Mouse (Mus musculus) embryonic facial prominence, embryonic 12.5 days (tissue): Measurements from ENCODE around the gene Eva1a. TPM values are rescaled to one million over a fixed set of nuclear protein-coding genes. Genes with fewer than 3 reads are reported as not detected.
A peak's percentile ranks its signal among the peaks of the same experiment; 100 is the strongest.

Source experiments
- ATAC-seq: fragments of 200-750 bp; cut with Nextera tagmentation; 2 replicates; pipeline ENCODE4 v1.8.0; 2017; ENCODE audit not compliant: insufficient number of reproducible peaks, insufficient read depth, low FRiP score, low TSS enrichment
- H3K27ac ChIP-seq: fragments of 300-500 bp; sonication (generic); 2 replicates; pipeline ENCODE4 v1.5.1; 2016; ENCODE audit warnings: mild to moderate bottlenecking
- H3K27me3 ChIP-seq: fragments of 300-500 bp; sonication (generic); 2 replicates; pipeline ENCODE4 v1.6.1; 2016; ENCODE audit warnings: mild to moderate bottlenecking, moderate library complexity
- H3K36me3 ChIP-seq: fragments of 300-500 bp; sonication (generic); 2 replicates; pipeline ENCODE4 v1.6.1; 2016; ENCODE audit warnings: mild to moderate bottlenecking
- H3K4me1 ChIP-seq: fragments of 300-500 bp; sonication (generic); 2 replicates; pipeline ENCODE4 v1.6.1; 2016
- H3K4me2 ChIP-seq: fragments of 300-500 bp; sonication (generic); replicated peaks from 2 replicates; pipeline ENCODE4 v1.6.1; 2016; ENCODE audit warnings: mild to moderate bottlenecking, moderate library complexity
- H3K4me3 ChIP-seq: fragments of 300-500 bp; sonication (generic); 2 replicates; pipeline ENCODE4 v1.5.1; 2016; ENCODE audit warnings: mild to moderate bottlenecking
- H3K9ac ChIP-seq: fragments of 300-500 bp; sonication (generic); 2 replicates; pipeline ENCODE4 v1.6.1; 2016; ENCODE audit warnings: mild to moderate bottlenecking, moderate library complexity
- H3K9me3 ChIP-seq: fragments of 300-500 bp; sonication (generic); 2 replicates; pipeline ENCODE4 v1.6.1; 2016; ENCODE audit warnings: mild to moderate bottlenecking, moderate library complexity
- whole genome bisulfite sequencing: fragments of 180-500 bp; shearing (Covaris S2); methylation state at CpG from one replicate; pipeline ENCODE4 v1.1.7; 2016; 5-methylcytosine and 5-hydroxymethylcytosine counted together
- polyA plus RNA-seq: library from polyadenylated mRNA; unstranded; fragments of >200 nt; fragmentation: Nextera tagmentation; extraction: Ambion mirVana; gene quantifications from 2 replicates; pipeline ENCODE4 v1.2.1, GENCODE M21; 2016

Eva1a gene
- polyA plus RNA-seq, 1 experiment from 2014 or later: 14.5 TPM

DNA sequence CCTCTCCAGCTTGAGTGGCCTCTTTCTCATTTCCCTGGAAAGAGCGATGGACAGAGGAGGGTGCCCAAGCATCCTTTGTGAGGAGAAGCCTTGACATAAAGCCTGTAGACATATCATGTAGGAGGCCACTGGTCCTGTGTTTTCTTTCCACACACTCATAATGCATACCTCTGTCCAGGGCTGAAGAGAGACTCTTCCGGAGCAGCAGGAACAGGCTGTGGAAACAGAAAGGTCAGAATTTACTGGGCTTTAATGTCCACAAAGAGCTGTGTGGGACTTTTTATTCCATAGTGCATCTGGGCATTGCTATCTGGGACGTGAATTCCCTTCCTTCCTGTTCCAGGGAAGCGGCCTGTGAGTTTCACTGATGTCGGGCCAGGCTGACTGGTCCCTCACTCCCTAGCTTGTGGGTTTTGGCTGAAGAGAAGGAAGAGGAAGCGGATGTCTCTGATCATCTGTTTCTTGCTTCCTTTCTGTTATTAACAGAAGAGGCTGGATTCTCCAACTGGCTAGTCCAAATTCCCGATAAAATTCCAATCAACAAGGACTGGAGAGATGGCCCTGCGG lies 25.8 kb downstream of the Eva1a start:
- Histone ChIP-seq H3K36me3 (no peaks in the 10 kb centered on the region), H3K4me3 (no peak overlapping the region), H3K4me2 (no peak overlapping the region), H3K4me1 (no peaks in the 10 kb centered on the region), H3K27me3 (no peaks in the 10 kb centered on the region), H3K27ac (no peak overlapping the region), H3K9ac (no peak overlapping the region), H3K9me3 (no peaks in the 10 kb centered on the region)
- ATAC-seq: no peak
- WGBS: 93% methylated on average over 8 of the region's 8 CpGs

DNA sequence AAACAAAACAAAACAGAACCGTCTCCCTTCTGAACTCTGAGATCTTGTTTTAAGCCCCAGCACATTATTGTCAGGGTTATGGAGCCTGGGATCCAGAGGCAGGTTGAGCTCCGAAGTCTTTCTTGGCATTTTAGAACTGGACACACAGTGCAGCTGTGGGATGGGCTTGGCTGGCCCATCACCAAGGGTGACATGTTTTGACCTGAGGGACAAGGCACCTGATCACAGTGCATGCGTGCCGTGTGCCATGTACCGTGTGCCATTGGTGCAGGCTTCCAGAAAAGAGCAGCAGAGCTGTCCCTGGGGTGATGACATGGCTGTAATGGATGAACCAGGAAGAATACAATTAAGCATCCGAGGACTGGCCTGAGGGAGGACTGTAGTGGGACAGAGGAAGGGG lies 29.6 kb downstream of the Eva1a start:
- H3K9me3 ChIP-seq: no peaks in the 10 kb centered on the region
- no peak overlapping the region for H3K4me2 ChIP-seq
- no peak overlapping the region for H3K27ac ChIP-seq
- no peak overlapping the region for H3K9ac ChIP-seq
- H3K4me3 ChIP-seq: no peak overlapping the region
- H3K27me3 ChIP-seq: no peaks in the 10 kb centered on the region
- H3K36me3 ChIP-seq: peaks cover 20% of the 10 kb centered on the region
- no peak for ATAC-seq
- WGBS: 72% methylated on average over 6 of the region's 6 CpGs
- no peaks in the 10 kb centered on the region for H3K4me1 ChIP-seq

DNA sequence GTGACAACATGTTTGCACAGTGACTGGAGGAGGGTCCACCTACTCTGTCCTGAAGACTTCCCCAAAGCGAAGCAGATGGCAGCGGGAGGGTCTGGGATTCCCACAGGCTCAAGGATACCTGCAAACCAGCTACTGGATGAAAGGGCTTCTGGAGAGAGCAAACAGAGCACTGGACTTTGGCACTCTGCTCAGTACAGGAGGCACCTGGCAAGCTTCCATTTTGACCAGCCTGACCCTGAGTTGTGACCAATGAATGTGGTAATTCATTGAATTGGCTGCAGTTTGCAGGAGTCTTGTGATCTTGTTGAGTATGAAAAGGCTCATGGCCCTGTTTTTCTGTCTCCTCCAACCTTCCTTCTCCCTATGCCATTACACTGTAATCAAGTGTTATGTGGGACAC lies 32.2 kb downstream of the Eva1a start:
- Histone ChIP-seq H3K9ac (no peak overlapping the region), H3K27me3 (no peaks in the 10 kb centered on the region), H3K4me1 (no peaks in the 10 kb centered on the region), H3K4me3 (no peak overlapping the region), H3K9me3 (no peaks in the 10 kb centered on the region), H3K36me3 (peaks cover 20% of the 10 kb centered on the region), H3K4me2 (no peak overlapping the region), H3K27ac (no peak overlapping the region)
- no peak for ATAC-seq
- WGBS: 95% methylated on average over 2 of the region's 2 CpGs

DNA sequence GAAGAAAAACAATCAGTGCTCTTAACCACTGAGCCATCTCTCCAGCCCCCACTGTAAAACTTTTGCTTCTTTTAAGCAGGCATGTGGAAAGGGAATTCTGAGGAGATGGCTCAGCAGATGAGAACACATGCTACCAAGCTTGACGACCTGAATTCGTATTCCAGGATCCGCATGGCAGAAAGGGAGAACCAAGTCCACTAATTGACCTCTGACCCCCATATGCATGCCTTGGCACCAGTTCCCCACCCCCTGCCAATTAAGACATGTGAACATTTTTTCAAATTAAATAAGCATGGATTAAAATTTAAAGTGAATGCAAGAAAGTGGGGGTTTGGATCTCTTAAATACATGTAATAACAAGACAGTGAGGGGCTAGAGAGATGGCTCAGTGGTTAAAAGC lies 32.7 kb downstream of the Eva1a start:
- no peak overlapping the region for H3K9ac ChIP-seq
- H3K4me1 ChIP-seq: no peaks in the 10 kb centered on the region
- no peaks in the 10 kb centered on the region for H3K27me3 ChIP-seq
- no peak for ATAC-seq
- 87% methylated on average over 3 of the region's 3 CpGs for WGBS
- H3K4me2 ChIP-seq: no peak overlapping the region
- H3K4me3 ChIP-seq: no peak overlapping the region
- H3K27ac ChIP-seq: no peak overlapping the region
- peaks cover 20% of the 10 kb centered on the region for H3K36me3 ChIP-seq
- no peaks in the 10 kb centered on the region for H3K9me3 ChIP-seq

DNA sequence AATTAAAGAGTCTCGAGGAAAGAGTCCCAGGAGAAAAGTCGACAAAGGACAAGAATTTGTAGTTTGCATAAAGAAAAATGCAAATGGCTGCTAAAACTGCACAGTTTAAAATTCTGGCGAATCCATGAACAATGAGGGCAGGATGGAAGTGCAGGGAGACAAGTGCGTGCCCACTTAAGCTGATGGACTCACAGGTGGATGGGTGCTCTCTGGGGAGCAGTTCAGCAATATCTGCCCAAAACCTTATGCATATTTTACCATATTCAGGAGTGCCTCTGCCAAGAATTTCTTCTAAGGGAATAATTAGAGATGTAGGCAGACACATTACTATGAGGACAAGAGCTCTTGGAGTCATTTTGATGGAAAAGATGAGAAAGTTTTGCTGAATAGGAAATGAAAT lies 35.5 kb downstream of the Eva1a start:
- Histone ChIP-seq H3K36me3 (peaks cover 20% of the 10 kb centered on the region), H3K9ac (no peak overlapping the region), H3K9me3 (no peaks in the 10 kb centered on the region), H3K4me3 (no peak overlapping the region), H3K27me3 (no peaks in the 10 kb centered on the region), H3K4me1 (no peaks in the 10 kb centered on the region), H3K4me2 (no peak overlapping the region), H3K27ac (no peak overlapping the region)
- ATAC-seq: no peak
- 83% methylated on average over 4 of the region's 4 CpGs for WGBS

DNA sequence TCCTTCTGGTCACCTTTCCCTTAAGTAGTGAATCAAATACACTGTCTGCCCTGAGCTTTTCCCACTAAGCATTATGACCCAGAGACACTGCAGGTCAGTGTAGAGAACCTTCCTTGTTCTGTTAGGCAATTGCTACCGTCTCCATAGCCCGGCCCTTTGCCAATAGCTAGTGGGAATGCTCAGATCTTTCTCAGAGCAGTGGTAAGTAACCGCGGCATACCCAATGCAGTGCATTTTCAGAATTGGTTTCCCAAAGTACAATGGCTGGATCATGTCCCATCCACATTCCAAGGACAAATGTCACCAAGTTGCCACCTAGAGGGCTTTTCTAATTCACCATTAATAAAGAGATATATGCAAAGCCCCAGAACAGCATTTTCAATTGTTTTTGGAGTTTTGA lies 38.0 kb downstream of the Eva1a start:
- H3K36me3 ChIP-seq: peaks cover 10% of the 10 kb centered on the region
- no peaks in the 10 kb centered on the region for H3K27me3 ChIP-seq
- no peak overlapping the region for H3K9ac ChIP-seq
- no peak overlapping the region for H3K27ac ChIP-seq
- no peak overlapping the region for H3K4me2 ChIP-seq
- no peaks in the 10 kb centered on the region for H3K9me3 ChIP-seq
- no peak for ATAC-seq
- H3K4me1 ChIP-seq: no peaks in the 10 kb centered on the region
- no peak overlapping the region for H3K4me3 ChIP-seq
- WGBS: 96% methylated on average over 4 of the region's 4 CpGs

DNA sequence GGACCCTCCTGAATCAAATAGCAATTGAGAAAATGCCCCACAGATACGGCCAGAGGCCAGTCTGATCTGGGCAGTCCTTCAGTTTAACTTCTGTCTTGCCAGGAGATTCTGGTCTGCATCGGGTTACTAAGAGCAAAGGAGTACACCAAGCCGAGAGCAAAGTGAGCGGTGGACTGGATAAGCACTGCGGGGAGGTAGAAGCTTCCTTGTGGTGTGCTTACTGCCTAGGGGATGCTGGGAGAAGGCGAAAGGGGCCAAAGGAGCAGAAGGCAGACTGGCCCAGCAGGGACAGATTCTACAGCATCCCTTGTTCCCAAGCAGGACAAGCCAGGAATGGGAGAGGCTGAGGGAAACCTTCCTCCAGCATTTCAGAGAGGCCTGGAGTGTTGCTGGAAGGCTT lies 42.8 kb downstream of the Eva1a start:
- no peak; the same call in 1 of the 2 replicates for ATAC-seq
- H3K9ac ChIP-seq: no peak overlapping the region
- no peak overlapping the region for H3K4me2 ChIP-seq
- 0 out of 2 replicates have a peak, but pooled peaks cover 5% of the 10 kb centered on the region for H3K36me3 ChIP-seq
- H3K4me3 ChIP-seq: no peak overlapping the region
- H3K4me1 ChIP-seq: no peaks in the 10 kb centered on the region
- H3K27me3 ChIP-seq: no peaks in the 10 kb centered on the region
- 70% methylated on average over 6 of the region's 6 CpGs for WGBS
- H3K27ac ChIP-seq: 0 out of 2 replicates have a peak overlapping the region, but pooled peaks have one; percentile 36
- no peaks in the 10 kb centered on the region for H3K9me3 ChIP-seq

DNA sequence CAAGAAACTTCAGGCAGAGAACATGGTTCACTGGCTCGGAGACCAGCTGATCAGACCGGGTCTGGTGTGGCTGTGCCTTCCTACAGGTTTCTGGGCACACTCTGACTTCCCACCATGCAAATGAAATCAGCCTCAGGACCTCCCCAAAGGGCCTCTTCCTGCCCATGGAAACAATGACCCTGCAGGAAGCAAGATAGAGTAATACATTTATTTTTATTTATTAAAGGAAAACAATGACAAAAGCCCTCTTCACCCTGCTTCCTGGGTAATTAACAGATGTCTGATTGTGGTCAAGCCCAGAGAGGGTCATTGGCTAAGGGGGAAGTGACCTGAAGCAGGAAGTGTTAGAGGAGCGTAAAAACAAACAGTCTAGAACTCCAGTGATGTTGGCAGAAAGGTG lies 43.4 kb downstream of the Eva1a start:
- no peak overlapping the region for H3K4me3 ChIP-seq
- WGBS: 62% methylated on average over 3 of the region's 3 CpGs
- H3K4me2 ChIP-seq: no peak overlapping the region
- ATAC-seq: no peak
- no peaks in the 10 kb centered on the region for H3K27me3 ChIP-seq
- H3K9me3 ChIP-seq: no peaks in the 10 kb centered on the region
- H3K9ac ChIP-seq: no peak overlapping the region
- H3K36me3 ChIP-seq: 0 out of 2 replicates have a peak, but pooled peaks cover 5% of the 10 kb centered on the region
- H3K27ac ChIP-seq: no peak overlapping the region
- no peaks in the 10 kb centered on the region for H3K4me1 ChIP-seq

DNA sequence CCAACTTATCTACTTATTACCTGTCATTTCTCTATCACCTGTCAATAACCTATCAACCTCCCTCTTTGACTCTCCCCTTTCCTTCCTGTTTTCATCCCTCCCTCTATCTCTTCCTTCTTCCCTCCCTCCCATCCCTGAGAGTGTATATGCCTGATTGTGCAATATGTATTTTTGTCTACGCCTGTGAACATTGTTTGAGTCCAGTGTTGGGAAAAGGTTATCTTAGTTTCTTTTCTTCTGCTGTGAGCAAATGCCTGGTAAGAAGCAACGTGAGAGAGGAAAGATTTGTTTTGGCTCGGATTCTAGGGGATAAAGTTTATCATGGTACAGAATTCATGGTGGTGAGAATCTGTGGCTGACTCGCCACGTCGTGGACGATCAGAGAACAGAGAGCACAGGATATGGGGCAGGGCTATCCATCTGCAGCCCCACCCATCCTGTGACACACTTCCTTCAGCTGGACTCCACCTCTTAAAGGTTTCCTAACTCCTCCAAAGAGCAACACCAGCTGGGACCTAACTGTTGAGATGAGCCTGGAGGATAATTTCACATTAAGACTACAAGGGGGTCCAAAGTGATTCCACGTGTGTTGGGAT lies 44.6 kb downstream of the Eva1a start:
- 83% methylated on average over 8 of the region's 8 CpGs for WGBS
- H3K27me3 ChIP-seq: no peaks in the 10 kb centered on the region

DNA sequence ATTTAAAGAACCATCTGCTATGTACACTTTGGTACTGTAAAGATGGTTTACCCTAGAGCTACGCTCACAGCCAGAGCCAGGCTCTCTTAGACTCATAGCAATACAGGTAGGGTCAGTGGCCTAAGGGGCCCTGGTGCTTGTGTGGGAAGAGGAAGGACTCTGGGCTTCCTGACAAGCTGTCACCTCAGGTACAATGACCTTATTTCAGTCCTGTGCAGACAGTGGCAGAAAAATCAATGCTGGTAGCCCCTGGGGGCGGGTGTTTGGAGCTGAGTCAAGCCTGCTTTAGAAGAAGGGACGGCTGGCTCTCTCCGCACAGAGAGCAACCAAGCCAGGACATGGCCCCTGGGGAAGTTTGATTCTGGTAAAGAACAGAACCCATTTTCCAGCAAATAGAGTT lies 47.3 kb downstream of the Eva1a start:
- WGBS: 55% methylated on average over 4 of the region's 4 CpGs

More for the DNA sequence above, 44.6 kb downstream of the Eva1a start:
- Histone ChIP-seq H3K4me3 (no peak overlapping the region), H3K36me3 (0 out of 2 replicates have a peak, but pooled peaks cover 5% of the 10 kb centered on the region), H3K4me1 (no peaks in the 10 kb centered on the region), H3K9me3 (no peaks in the 10 kb centered on the region), H3K4me2 (no peak overlapping the region), H3K27ac (no peak overlapping the region), H3K9ac (no peak overlapping the region)
- ATAC-seq: no peak

DNA sequence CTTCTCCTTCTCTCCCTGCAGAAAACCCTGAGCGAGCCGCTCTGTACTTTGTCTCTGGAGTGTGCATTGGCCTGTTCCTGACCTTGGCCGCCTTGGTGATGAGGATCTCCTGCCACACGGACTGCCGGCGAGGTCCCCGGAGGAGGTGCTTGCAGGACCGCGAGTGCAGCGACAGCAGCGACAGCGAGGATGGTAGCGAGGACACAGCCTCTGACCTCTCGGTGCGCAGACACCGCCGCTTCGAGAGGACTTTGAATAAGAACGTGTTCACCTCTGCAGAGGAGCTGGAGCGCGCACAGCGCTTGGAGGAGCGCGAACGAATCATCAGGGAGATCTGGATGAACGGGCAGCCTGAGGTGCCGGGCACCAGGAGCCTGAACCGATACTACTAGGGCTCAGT lies 50.9 kb downstream of the Eva1a start:
- H3K36me3 ChIP-seq: 0 out of 2 replicates have a peak, but pooled peaks cover under 1% of the 10 kb centered on the region
- 5% methylated on average over 28 of the region's 28 CpGs for WGBS
- H3K4me1 ChIP-seq: 0 out of 2 replicates have a peak, but pooled peaks cover 8% of the 10 kb centered on the region
- peaks cover 15% of the 10 kb centered on the region; the same call in 1 of the 2 replicates for H3K27me3 ChIP-seq
- H3K27ac ChIP-seq: no peak overlapping the region
- H3K4me2 ChIP-seq: peak overlapping the region; percentile 47
- no peak overlapping the region for H3K9ac ChIP-seq
- H3K9me3 ChIP-seq: no peaks in the 10 kb centered on the region
- no peak for ATAC-seq
- H3K4me3 ChIP-seq: peak overlapping the region; percentile 17; the same call in 1 of the 2 replicates

More for the DNA sequence above, 47.3 kb downstream of the Eva1a start:
- Histone ChIP-seq H3K9me3 (no peaks in the 10 kb centered on the region), H3K9ac (no peak overlapping the region), H3K27me3 (peaks cover 15% of the 10 kb centered on the region; the same call in 1 of the 2 replicates), H3K4me1 (0 out of 2 replicates have a peak, but pooled peaks cover 8% of the 10 kb centered on the region), H3K36me3 (0 out of 2 replicates have a peak, but pooled peaks cover 5% of the 10 kb centered on the region), H3K27ac (no peak overlapping the region), H3K4me2 (no peak overlapping the region), H3K4me3 (no peak overlapping the region)
- no peak for ATAC-seq

DNA sequence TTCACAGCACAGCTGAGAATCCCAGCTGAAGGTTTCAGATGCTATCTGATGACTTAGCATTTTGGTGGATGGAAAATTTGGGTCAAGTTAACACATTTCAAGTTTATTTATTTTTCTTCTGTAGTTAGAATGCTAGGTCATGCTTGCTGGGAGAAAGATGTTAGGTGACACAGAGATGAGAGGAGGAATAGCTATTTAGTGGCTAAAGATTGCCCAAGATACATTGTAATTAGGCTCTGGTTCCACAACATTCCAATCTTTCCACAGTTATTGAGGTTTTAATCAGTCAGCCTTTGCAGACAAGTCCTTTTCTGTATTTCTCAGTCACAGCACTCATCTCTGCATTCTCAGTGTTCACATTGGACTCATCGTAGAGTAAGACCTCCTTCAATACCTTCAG lies 56.9 kb downstream of the Eva1a start:
- Histone ChIP-seq H3K4me1 (0 out of 2 replicates have a peak, but pooled peaks cover 2% of the 10 kb centered on the region), H3K4me2 (no peak overlapping the region), H3K9me3 (0 out of 2 replicates have a peak, but pooled peaks cover 3% of the 10 kb centered on the region), H3K27ac (no peak overlapping the region), H3K9ac (no peak overlapping the region), H3K4me3 (no peak overlapping the region), H3K36me3 (no peaks in the 10 kb centered on the region), H3K27me3 (no peaks in the 10 kb centered on the region)
- 94% methylated on average over 1 of the region's 1 CpGs for WGBS
- ATAC-seq: no peak
